Mouse (Mus musculus) heart, embryonic 12.5 days (tissue): ENCODE data around the gene Jade1. TPM values are rescaled to one million over a fixed set of nuclear protein-coding genes. Genes with fewer than 3 reads are reported as not detected.

Experiments used
- ATAC-seq: fragments of 200-750 bp; cut with Nextera tagmentation; 2 replicates; pipeline ENCODE4 v1.8.0; 2017; ENCODE audit warnings: moderate TSS enrichment, moderate library complexity; ENCODE audit not compliant: insufficient number of reproducible peaks, low FRiP score
- H3K27ac ChIP-seq: fragments of 300-500 bp; sonication (generic); 2 replicates; pipeline ENCODE4 v1.5.1; 2016; ENCODE audit warnings: mild to moderate bottlenecking, moderate library complexity; ENCODE audit not compliant: poor library complexity, severe bottlenecking
- H3K27me3 ChIP-seq: fragments of 300-500 bp; sonication (generic); replicated peaks from 2 replicates; pipeline ENCODE4 v1.6.1; 2016; ENCODE audit warnings: mild to moderate bottlenecking, moderate library complexity
- H3K36me3 ChIP-seq: fragments of 300-500 bp; sonication (generic); 2 replicates; pipeline ENCODE4 v1.6.1; 2016; ENCODE audit warnings: mild to moderate bottlenecking, moderate library complexity
- H3K4me1 ChIP-seq: fragments of 300-500 bp; sonication (generic); replicated peaks from 2 replicates; pipeline ENCODE4 v1.6.1; 2016; ENCODE audit warnings: mild to moderate bottlenecking
- H3K4me2 ChIP-seq: fragments of 300-500 bp; sonication (generic); 2 replicates; pipeline ENCODE4 v1.6.1; 2016; ENCODE audit warnings: mild to moderate bottlenecking, moderate library complexity
- H3K4me3 ChIP-seq: fragments of 300-500 bp; sonication (generic); 2 replicates; pipeline ENCODE4 v1.5.1; 2016; ENCODE audit warnings: mild to moderate bottlenecking
- H3K9ac ChIP-seq: fragments of 300-500 bp; sonication (generic); 2 replicates; pipeline ENCODE4 v1.6.1; 2016; ENCODE audit warnings: mild to moderate bottlenecking, moderate library complexity
- H3K9me3 ChIP-seq: fragments of 300-500 bp; sonication (generic); replicated peaks from 2 replicates; pipeline ENCODE4 v1.6.1; 2016; ENCODE audit warnings: mild to moderate bottlenecking, moderate library complexity
- WGBS: fragments of 180-500 bp; shearing (Covaris S2); methylation state at CpG from one replicate; pipeline ENCODE4 v1.1.7; 2016; 5-methylcytosine and 5-hydroxymethylcytosine counted together
- polyA plus RNA-seq: library from polyadenylated mRNA; unstranded; fragments of >200 nt; fragmentation: Nextera tagmentation; extraction: Ambion mirVana; gene quantifications from 2 replicates; pipeline ENCODE4 v1.2.1, GENCODE M21; 2016

Jade1 gene
- polyA plus RNA-seq, 1 experiment from 2014 or later, result 19.3 TPM

- Histone ChIP-seq H3K27me3 (no peaks in the 10 kb centered on the region), H3K27ac (no peak overlapping the region), H3K9me3 (no peaks in the 10 kb centered on the region), H3K36me3 (peaks cover 48% of the 10 kb centered on the region), H3K4me1 (peaks cover 5% of the 10 kb centered on the region; the same call in 1 of the 2 replicates), H3K4me3 (no peak overlapping the region), H3K9ac (no peak overlapping the region), H3K4me2 (no peak overlapping the region)
- no peak for ATAC-seq
- 91% methylated on average over 3 of the region's 3 CpGs for WGBS
These were observed 56.7 kb downstream of the Jade1 start for GRCm38 (mm10) chr3:41612211-41612610.

- Histone ChIP-seq H3K4me3 (no peak overlapping the region), H3K9ac (no peak overlapping the region), H3K27me3 (no peaks in the 10 kb centered on the region), H3K9me3 (no peaks in the 10 kb centered on the region), H3K4me2 (no peak overlapping the region), H3K27ac (no peak overlapping the region), H3K36me3 (peaks cover 51% of the 10 kb centered on the region), H3K4me1 (no peaks in the 10 kb centered on the region)
- no peak for ATAC-seq
- 81% methylated on average over 9 of the region's 9 CpGs for WGBS
These were observed 58.2 kb downstream of the Jade1 start for GRCm38 (mm10) chr3:41613706-41614105.

GRCm38 (mm10) chr3:41614230-41614985 is 58.9 kb downstream of the Jade1 start:
- peaks cover 51% of the 10 kb centered on the region for H3K36me3 ChIP-seq
- H3K4me1 ChIP-seq, result no peaks in the 10 kb centered on the region
- H3K27ac ChIP-seq, result no peak overlapping the region
- 89% methylated on average over 5 of the region's 5 CpGs for WGBS
- no peaks in the 10 kb centered on the region for H3K27me3 ChIP-seq
- H3K4me3 ChIP-seq, result no peak overlapping the region
- no peak for ATAC-seq
- H3K4me2 ChIP-seq, result no peak overlapping the region
- H3K9me3 ChIP-seq, result no peaks in the 10 kb centered on the region
- no peak overlapping the region for H3K9ac ChIP-seq

GRCm38 (mm10) chr3:41618036-41618435 is 62.5 kb downstream of the Jade1 start:
- Histone ChIP-seq H3K4me2 (no peak overlapping the region), H3K36me3 (peaks cover 18% of the 10 kb centered on the region), H3K27me3 (no peaks in the 10 kb centered on the region), H3K9me3 (no peaks in the 10 kb centered on the region), H3K9ac (no peak overlapping the region), H3K27ac (no peak overlapping the region), H3K4me3 (no peak overlapping the region), H3K4me1 (no peaks in the 10 kb centered on the region)
- WGBS, result 61% methylated on average over 3 of the region's 3 CpGs
- ATAC-seq, result no peak

- 76% methylated on average over 3 of the region's 3 CpGs for WGBS
- Histone ChIP-seq H3K36me3 (peaks cover 16% of the 10 kb centered on the region), H3K4me3 (no peak overlapping the region), H3K9me3 (no peaks in the 10 kb centered on the region), H3K4me1 (no peaks in the 10 kb centered on the region), H3K27me3 (no peaks in the 10 kb centered on the region), H3K9ac (no peak overlapping the region), H3K27ac (no peak overlapping the region), H3K4me2 (no peak overlapping the region)
- ATAC-seq, result no peak
These were observed 63.0 kb downstream of the Jade1 start for GRCm38 (mm10) chr3:41618488-41618887.

- Histone ChIP-seq H3K27me3 (no peaks in the 10 kb centered on the region), H3K4me2 (no peak overlapping the region), H3K4me3 (no peak overlapping the region), H3K27ac (no peak overlapping the region), H3K4me1 (no peaks in the 10 kb centered on the region), H3K9ac (no peak overlapping the region), H3K9me3 (no peaks in the 10 kb centered on the region), H3K36me3 (0 out of 2 replicates have a peak, but pooled peaks cover 6% of the 10 kb centered on the region)
- no peak for ATAC-seq
- WGBS, result 83% methylated on average over 7 of the region's 7 CpGs
These were observed 65.4 kb downstream of the Jade1 start for GRCm38 (mm10) chr3:41620971-41621370.

- H3K36me3 ChIP-seq, result peaks cover 25% of the 10 kb centered on the region
- no peak overlapping the region for H3K9ac ChIP-seq
- no peak for ATAC-seq
- no peak overlapping the region for H3K4me3 ChIP-seq
- H3K27ac ChIP-seq, result no peak overlapping the region
- 86% methylated on average over 1 of the region's 1 CpGs for WGBS
- no peaks in the 10 kb centered on the region for H3K9me3 ChIP-seq
- no peaks in the 10 kb centered on the region for H3K4me1 ChIP-seq
- H3K4me2 ChIP-seq, result no peak overlapping the region
- H3K27me3 ChIP-seq, result no peaks in the 10 kb centered on the region
These were observed 100.1 kb downstream of the Jade1 start for GRCm38 (mm10) chr3:41655642-41656041.

Other genes starting within 250 kb of the Jade1 start
- 12.7 and 12.9 TPM in 2 replicates for gene Sclt1, start 186.8 kb downstream of the Jade1 start, polyA plus RNA-seq
- gene D3Ertd751e, start 186.9 kb downstream of the Jade1 start, polyA plus RNA-seq, result 16.0 and 19.7 TPM in 2 replicates